Mouse (Mus musculus) layer of hippocampus, postnatal 25 days (tissue): ENCODE data around the gene Snrpg. TPM values are rescaled to one million over a fixed set of nuclear protein-coding genes. Genes with fewer than 3 reads are reported as not detected.
"Not testable (repeated sequence)": the region's sequence is repeated elsewhere in the genome, so short reads cannot be mapped to it uniquely, and the experiment has no call there.

Experiments
- DNase-seq, 2 experiments: peaks; one replicate each; pipeline ENCODE4 v3.0.0; 2022; ENCODE audit warnings: mixed read lengths in 2 of 2, low spot score in 1 of 2; ENCODE audit errors: extremely low spot score in 1 of 2
- total RNA-seq, 2 experiments: library from RNA; stranded (reverse); gene quantifications; 2 replicates each; pipeline ENCODE4 v1.2.3; 2021

Gene Snrpg
- total RNA-seq = 10 to 100 TPM; 77.8 to 78.4 TPM

- no peak for DNase-seq
These were observed at the start of gene Snrpg for GRCm38 (mm10) chr6:86370764-86371339. Gene Snrpg, plus strand, starts transcription at chr6:86371304.

DNA sequence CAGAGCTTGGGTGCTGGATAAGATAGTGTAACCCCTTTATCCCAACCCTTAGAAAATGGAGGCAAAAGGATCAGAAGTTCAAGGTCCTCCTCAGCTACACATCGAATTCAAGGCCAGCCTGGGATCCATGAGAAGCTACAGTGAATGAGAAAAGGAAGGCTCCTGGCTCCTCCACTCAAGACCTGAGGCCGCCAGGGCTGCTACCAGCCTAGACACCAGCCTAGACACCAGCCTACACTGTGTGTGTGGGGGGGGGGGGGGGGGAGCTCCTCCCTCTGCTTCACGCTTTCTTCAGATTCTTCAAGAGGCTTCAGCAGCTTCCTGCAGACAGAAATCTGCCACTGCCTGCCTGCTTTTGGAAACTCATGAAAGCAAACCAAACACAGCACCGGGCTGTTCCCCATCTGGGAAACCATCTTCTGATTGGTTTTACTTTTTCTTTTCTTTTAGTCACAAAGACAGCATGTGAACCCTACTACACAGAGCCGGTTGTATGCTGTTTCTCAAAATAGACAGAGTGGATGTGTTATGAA is 49.0 kb upstream of the Snrpg start:
- DNase-seq = no peak

DNA sequence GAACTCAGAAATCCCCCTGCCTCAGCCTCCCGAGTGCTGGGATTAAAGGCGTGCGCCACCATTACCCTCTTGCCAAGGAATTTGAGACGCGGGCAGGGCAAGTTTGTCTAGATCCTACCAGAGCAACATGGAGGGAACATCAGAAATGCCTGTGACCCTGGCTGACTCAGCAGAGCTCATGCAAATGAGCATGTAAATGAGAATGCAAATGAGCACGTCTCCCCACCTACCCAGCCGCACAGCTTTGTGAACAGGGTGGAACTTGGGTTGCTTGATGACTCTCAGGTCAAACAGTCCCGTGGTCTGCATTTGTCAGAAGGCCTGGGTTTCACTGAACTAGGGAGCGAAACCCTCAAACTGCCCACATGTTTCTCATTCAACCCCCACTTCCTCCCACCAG is 48.1 kb upstream of the Snrpg start:
- DNase-seq = no peak

DNA sequence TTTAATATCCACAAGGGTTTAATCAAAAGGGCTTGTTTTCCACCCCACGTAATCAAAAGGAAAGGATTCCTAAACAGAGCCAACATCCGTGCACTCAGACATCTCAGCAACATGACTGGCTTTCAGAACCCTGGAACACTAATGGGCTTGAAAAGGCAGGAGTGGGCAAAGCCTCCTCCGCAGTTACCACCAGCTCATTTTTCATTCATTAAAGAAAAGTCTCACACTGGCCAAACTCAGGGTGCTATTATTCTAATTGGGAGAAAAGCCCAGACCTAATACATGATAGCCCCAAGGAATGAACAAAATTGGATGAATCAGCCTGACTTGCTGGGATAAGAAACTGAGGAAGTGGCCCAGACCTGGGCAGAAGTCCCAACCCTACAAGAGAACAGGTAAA is 46.7 kb upstream of the Snrpg start:
- no peak for DNase-seq

DNA sequence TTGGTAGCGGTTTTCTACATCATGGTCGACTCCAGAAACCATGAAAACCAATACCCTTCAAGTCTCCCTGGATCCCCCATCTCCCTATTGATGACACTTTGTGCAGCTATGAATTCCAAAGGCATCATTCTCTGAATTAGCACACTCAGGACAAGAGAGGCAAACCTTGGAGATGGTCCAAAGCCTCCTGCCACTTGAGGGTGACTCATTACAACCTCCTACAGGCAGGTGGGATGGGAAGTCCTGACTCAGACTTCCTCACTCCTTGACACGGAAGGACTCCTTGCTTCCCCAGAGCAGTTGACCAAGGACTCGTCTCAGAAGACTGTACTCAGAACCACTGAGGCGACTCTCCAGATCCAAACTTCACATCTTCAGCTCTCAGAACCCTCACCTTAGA is 45.5 kb upstream of the Snrpg start:
- no peak for DNase-seq

DNA sequence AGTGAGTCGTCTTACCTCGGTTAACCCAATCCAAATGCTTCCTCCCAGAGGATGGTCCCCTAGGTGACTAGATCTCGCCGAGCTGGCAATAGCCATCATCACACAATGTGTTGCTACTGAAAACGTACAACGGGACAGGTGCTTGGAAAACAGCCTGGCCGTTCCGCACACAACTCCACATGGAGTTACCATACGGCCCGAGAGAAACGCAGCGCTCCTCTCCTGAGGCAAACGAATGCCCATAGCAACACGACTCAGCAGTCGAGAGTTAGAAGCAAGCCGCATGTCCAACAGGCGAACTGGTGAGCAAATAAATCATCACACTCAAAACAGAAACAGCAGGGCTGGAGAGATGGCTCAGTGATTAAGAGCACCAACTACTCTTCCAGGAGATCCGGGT is 44.2 kb upstream of the Snrpg start:
- DNase-seq = peak; percentile 34 to 40

DNA sequence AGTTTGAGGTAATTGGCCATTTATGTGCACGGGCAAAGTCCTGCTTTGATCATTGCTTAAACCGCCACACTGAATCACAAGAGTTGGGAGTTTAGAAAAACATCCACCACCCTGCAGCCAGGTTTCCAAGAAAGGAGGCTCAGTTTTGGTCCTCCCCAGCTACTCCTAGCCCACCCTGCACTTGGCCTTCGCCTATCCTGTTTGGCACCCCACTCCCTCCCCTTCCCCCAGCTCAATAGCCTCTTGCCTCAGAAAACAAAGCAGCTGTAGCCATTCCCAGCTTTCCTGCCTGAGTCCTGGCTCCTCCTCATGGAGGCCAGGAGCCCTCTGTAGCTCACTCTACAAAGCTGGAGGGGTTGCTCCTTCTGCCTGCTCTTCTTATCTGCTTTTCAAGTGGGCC is 42.7 kb upstream of the Snrpg start:
- no peak for DNase-seq

DNA sequence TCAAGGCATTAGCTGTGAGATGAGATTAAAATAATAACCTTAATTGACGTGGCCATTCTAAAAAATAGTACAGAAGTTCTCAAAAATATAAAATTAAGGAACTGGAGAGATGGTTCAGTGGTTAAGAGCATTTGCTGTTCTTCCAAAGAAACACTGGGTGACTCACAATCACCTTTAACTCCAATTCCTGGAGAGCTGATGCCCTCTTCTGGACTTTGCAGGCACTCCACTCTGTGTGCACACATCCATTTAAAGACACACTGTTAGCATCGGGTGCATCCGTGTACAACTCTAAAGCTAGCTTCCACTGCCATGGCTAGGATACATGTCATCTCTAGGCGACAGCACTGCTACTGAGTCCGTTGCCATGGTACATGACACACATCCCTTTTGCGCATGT is 41.2 kb upstream of the Snrpg start:
- no peak for DNase-seq

- DNase-seq = no peak
These were observed 35.8 kb upstream of the Snrpg start for GRCm38 (mm10) chr6:86335121-86335849.

DNA sequence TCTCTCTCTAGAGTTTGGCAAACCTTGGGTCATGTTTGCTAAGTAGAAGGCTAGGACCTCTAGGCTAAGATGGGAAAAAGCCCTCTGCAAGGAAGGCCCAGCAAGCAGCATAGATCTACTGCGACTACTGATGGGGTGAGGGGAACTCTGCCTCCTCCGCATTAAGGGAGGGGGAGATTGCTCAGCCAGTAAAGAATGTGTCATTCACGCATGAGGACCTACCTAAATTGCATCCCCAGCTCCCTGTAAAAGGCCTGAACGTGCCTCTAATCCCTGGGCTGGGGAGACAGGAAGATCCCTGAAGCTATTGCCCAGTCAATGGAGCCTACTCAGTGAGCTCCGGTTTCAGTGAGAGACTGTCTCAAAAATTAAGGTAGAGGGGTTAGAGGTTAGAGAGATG is 35.2 kb upstream of the Snrpg start:
- DNase-seq = no peak

DNA sequence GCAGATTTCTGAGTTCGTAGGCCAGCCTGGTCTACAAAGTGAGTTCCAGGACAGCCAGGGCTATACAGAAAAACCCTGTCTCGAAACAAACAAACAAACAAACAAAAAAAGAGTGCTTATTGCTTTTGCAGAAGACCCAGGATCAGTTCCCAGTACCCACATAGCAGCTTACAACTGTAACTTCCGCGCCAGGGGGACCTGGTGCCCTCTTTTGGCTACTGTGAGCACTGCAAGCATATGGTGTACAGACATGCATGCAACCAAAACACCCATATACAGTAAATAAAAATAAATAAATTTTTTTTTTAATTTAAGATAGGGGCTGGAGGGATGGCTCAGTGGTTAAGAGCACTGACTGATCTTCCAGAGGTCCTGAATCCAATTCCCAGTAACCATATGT is 34.8 kb upstream of the Snrpg start:
- not testable (repeated sequence) for DNase-seq

GRCm38 (mm10) chr6:86343656-86344055 is 27.4 kb upstream of the Snrpg start:
- no peak for DNase-seq

DNA sequence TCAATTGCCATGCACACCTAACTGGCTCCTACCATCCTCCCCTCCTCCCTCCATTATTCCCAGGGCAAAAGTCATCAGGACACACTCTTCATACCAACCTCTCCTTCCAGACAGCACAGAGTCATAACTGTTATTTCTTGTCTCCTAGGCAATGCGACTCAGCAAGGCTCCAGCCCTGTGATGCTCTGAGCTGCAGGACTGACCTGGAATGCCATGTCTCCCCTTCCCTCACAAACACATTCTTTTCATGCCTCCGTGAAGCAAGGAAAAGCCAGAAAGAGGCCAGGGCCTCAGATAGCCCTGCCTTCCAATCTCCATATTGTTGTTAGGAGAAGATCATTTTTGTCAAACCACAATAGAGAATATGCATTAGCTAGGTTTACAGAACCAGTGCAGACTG is 25.0 kb upstream of the Snrpg start:
- no peak for DNase-seq

- no peak for DNase-seq
These were observed 21.8 kb upstream of the Snrpg start for GRCm38 (mm10) chr6:86349257-86349656.

DNA sequence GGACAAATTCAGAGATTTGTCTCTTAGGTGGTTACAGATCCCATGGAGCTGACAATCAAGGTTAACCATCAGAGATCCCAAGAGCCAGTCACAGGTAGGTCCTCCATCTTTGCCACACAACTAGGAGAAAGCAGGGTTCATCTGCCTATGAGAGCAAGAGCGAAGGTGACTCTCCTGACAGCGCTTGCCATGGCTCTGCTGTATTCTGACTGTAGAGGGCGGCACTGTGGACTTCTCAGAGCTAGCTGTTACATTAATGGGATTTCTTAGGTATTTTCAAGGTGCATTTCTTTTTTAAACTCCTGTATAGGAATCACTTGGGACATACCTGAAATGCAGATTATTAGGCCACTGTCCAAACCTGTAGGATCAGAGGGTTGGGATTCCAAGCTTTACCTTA is 16.2 kb upstream of the Snrpg start:
- DNase-seq = no peak

- no peak for DNase-seq
These were observed 14.1 kb upstream of the Snrpg start for GRCm38 (mm10) chr6:86356956-86357355.

GRCm38 (mm10) chr6:86360691-86361090 is 10.4 kb upstream of the Snrpg start:
- DNase-seq = no peak

- no peak for DNase-seq
These were observed 9.7 kb upstream of the Snrpg start for GRCm38 (mm10) chr6:86361373-86361772.

- DNase-seq = peak; percentile 49 to 73
These were observed 6.5 kb upstream of the Snrpg start for GRCm38 (mm10) chr6:86364442-86365141.

DNA sequence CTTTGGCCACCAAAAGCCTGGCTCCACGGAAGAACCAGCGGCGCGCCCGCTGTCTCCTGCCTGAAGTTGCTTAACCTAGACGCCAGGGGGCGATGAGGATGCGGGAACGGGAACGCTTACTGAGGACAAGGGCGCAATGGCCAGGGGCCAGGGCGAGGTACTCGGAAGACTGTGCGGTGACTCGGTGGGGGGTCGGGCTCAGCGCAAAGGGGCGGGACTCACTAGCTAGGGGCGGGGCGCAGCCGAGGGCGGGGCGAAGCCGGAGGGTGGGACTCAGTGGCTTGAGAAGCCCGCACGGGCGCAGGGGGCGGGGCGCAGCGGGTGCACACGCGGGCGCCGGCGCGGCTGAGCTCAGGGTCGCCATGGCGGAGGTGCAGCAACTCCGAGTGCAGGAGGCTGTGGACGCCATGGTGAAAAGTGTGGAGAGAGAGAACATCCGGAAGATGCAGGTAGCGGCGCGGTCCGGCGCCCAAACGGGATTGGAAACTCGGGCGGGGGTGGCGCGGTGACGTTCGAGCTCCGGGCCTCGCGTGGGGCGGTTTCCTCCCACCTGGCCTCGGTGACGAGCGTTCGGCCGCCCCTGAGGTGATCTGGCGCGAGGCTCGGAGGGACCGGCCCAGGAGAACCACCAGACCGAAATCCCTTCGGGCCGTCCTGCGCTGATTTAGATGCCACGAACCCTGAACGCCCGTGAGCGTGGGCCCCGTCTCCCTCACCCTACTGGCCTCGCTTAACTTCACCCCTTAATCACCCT is 5.6 kb upstream of the Snrpg start, which contains the start of gene Fam136a:
Gene Fam136a (plus strand): TSS at position 276 of the 754 bp plus-strand sequence.
- DNase-seq = peak; percentile 83 to 94
